Mouse (Mus musculus): ENCODE data around the gene Olfr1440. TPM values are rescaled to one million over a fixed set of nuclear protein-coding genes. Genes with fewer than 3 reads are reported as not detected.

Olfr1440 gene
- not detected in 2 replicates for total RNA-seq (2015; ENCODE audit: low replicate concordance)
- total RNA-seq (2017; ENCODE audit: low replicate concordance): not detected in 2 replicates

DNA sequence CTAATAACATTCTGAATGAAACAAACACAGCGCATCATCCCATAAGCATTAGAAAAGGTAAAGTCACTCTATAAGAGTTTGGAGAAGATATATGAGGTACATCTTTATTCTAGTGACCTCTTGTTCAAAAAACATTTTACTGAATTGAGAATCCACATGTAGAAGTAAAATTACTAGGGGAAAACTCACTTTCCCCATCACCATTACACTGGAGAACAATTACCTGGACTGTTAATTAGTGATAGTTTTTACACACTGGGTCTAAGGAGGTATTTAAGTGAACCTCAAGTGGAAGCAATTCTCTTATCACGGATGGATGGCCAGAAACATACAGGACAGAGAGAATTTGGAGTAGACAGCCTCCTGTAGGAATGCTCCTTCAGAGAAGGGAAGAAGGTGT, at the start of gene Olfr1440:
Olfr1440 (plus strand) TSS at position 301 of the 400 bp plus-strand sequence.
- ATAC-seq (replicated peaks; ENCODE audit: low FRiP score, poor library complexity, severe bottlenecking): no peak

DNA sequence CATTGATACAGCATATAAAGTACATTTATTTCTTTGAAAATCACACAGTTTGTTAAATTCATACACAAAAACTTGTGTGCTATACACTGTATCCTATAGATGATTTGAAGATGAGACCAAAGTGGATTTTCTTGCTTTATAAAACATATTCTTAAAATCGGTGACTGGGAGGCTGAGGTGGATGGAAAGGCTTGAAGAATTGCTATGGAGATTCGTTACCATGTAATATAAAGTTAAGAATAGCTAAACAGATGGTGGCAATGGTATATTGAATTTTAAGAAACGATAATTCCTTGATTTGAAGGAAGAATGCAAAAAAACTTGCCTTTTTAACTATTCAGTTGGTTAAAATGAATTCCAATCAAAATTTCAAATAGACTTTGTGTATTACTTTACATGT, 14.1 kb upstream of the Olfr1440 start:
- no peak for ATAC-seq (replicated peaks; ENCODE audit: low FRiP score, poor library complexity, severe bottlenecking)

DNA sequence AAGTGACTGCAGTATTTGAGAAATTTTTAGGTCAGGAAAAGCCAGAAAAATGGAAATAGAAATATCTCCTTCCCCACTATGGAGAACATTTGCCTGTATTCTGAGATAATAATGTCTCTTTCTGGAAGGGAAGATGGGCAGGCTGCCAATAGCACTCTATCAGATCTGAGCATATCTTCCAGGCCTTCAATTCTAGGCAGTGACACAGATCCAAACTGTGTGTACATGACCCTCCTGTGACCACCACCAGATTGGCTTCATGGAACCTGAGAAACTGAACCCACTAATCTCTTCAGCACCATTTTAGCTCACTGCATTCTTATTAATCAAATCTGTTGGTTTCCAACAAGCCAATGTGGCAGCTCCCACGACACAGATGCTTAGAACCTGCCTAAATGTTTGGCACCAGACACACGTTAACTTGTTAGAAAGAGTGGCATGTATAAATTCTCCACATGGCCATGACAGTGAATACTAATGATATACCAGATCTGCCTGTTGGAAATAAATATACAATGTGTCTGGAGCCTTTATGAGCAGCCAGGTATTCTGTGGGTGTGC, 12.5 kb upstream of the Olfr1440 start:
- ATAC-seq (replicated peaks; ENCODE audit: low FRiP score, poor library complexity, severe bottlenecking): no peak

DNA sequence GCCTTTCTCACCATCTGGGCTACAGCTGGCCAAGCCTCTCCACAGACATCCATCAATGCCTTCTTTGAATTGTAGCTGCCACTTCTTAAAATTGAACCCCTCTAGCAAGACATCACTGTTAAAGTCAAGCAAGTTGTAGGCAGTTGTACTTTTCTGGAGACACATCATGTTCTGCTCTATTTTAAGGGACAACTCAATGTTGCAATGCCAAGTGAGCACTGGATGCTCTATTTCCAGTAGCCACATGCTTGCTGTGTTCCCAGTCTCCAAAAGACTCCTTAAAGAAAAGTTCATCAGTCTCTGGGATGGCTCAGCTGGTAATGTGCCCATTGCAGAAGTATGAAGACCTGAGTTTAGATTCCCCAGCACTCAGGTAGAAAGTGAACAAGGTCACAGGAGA, 26.7 kb downstream of the Olfr1440 start:
- ATAC-seq (replicated peaks; ENCODE audit: low FRiP score, poor library complexity, severe bottlenecking): no peak

DNA sequence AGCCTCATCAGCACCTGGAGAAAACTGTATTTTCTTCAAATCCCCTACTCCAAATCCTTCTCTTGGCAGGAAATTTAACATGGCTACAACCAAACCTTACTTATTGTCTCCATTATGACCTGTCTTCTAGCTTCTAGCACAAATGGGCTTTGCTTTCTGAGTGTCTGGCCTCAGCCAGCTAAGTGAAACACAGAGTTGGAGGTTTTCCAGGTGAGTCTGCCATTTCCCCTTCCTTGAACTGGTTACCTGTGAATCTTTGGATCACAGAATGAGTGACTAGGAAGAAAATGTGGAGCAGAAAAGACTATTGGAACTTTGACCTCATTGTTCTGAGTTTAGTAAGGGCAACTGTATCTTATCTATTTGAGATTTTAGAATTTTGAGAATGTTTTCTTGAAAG, 30.3 kb downstream of the Olfr1440 start, which contains the start of gene Olfr1441:
Olfr1441 (plus strand) TSS at position 73 of the 400 bp plus-strand sequence.
- no peak for ATAC-seq (replicated peaks; ENCODE audit: low FRiP score, poor library complexity, severe bottlenecking)

DNA sequence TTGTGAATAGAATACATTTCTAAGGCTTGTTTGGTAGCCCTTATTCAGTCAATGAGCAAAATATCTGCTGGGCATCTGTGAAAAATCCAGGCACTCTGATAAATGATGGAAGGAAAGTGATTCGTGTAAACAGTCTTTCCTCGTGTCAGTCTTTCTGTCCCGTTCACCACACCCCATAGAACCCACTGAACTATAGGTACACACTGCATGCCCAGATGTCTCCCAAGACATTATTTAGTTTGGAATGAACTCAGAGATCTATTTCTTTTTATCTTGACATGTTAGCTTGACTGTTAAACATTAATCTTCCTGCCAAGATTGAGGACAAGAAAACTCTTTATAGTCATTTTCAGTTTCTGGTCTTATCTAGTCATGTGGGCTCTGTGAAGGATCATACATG, 31.2 kb downstream of the Olfr1440 start:
- no peak for ATAC-seq (replicated peaks; ENCODE audit: low FRiP score, poor library complexity, severe bottlenecking)

DNA sequence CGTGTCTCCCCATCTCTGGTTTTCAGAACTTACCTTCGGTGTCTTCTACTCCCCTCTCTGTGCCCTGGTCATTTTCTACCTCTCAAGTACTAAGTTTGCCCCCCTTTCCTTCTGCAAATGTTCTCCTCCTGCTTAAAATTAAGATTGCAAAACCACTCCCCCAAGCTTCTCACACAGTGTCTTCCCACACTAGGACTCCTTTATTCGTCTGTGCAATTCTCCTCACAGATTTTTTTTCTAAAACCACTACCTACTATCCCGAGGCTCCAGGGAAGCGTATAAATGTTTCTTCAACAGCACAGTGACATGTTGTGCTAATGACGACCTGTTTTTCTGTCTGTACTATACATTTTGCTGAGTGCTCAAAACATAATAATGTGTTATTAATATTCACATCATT, 33.5 kb downstream of the Olfr1440 start:
- ATAC-seq (replicated peaks; ENCODE audit: low FRiP score, poor library complexity, severe bottlenecking): no peak

DNA sequence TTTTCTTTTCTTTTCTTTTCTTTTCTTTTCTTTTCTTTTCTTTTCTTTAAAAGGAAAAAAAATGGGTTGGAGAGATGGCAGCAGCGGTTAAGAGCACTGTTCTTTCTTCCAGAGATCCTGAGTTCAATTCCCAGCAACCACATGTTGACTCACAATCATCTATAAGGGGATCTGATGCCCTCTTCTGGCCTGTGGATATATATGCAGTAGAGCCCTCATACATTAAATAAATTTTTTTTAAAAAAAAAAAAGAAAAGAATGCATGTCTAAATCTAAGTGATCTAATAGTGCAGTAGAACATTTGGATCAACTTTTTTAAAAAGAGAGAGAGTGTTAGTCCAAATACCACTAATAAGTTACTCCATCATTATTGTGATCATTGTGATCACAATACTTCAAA, 34.6 kb downstream of the Olfr1440 start:
- no peak for ATAC-seq (replicated peaks; ENCODE audit: low FRiP score, poor library complexity, severe bottlenecking)

DNA sequence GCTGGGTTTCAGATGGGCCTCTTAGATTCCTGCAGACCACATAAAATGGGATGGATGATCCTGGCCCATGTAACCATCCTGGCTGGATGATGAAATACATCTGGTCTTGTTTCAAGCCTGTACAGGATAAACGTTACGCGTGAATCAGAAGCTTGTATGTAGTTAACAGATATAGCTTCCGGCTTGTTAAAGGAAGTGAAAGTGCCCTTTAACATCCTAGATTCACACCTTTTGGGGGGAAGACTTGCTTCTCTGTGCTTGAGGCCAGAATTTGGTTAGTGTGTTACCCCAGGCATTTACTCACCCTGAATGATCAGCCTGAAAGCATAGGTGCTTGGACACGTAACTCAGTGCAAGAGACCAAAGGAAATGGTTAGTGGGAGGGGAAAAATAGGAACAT, 40.0 kb downstream of the Olfr1440 start:
- no peak for ATAC-seq (replicated peaks; ENCODE audit: low FRiP score, poor library complexity, severe bottlenecking)

DNA sequence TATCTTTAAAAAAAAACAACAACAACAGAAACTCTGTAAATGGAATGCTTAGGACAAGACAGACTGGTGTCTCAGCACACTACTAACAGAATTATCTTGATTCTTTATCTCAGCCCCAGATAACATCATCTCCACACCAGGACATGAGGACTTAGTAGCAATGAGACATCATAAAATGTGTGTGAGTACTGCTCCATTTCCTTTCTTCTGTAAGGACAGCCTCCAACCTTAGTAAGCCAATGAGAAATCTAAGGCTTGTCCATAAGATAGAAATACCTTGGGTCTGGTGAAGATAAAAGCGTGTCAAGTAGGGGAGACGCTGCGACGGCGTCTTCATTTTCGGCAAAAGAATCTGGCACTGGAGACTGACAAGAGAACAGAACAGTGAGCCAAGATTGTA, 40.5 kb downstream of the Olfr1440 start, which contains the start of gene Pfpl:
Pfpl (plus strand) TSS at position 301 of the 400 bp plus-strand sequence.
- no peak for ATAC-seq (replicated peaks; ENCODE audit: low FRiP score, poor library complexity, severe bottlenecking)

DNA sequence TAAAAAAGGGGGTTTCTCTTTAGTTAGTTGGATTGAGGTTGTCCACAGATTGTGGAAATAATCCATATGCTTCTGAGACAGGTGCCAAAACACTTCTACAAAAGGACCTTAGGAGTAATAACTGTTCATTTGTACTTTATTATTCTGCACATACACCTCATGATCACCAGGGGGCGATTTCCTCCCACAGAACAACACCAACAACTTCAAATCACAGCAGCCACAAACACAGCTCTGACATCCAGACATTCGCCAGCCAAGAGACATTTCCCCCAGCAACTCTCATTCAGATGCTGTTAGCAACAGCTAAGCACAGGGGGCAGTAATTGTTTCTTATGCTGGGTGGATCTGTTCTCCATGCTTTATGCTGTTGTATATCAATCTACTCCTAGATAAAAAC, 46.0 kb downstream of the Olfr1440 start:
- ATAC-seq (replicated peaks; ENCODE audit: low FRiP score, poor library complexity, severe bottlenecking): no peak

DNA sequence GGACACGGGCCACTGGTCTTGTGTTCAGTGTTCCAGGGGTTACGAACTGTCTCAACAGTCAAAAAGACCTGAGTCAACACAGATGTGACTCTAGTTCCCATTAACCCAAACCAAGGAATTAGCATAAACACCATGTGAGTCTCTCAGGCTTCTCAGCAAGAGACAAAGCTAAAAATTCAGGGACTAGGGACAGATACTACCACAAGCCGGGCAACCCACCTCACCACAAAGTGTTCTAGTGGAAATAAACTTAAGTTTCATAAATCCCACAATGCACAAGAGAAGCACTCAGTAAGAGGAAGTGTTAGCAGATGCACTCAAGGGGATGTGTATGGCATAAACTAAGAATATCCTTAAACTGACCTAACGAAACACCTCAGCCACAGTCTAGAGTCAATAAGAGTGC, 47.9 kb downstream of the Olfr1440 start:
- no peak for ATAC-seq (replicated peaks; ENCODE audit: low FRiP score, poor library complexity, severe bottlenecking)

DNA sequence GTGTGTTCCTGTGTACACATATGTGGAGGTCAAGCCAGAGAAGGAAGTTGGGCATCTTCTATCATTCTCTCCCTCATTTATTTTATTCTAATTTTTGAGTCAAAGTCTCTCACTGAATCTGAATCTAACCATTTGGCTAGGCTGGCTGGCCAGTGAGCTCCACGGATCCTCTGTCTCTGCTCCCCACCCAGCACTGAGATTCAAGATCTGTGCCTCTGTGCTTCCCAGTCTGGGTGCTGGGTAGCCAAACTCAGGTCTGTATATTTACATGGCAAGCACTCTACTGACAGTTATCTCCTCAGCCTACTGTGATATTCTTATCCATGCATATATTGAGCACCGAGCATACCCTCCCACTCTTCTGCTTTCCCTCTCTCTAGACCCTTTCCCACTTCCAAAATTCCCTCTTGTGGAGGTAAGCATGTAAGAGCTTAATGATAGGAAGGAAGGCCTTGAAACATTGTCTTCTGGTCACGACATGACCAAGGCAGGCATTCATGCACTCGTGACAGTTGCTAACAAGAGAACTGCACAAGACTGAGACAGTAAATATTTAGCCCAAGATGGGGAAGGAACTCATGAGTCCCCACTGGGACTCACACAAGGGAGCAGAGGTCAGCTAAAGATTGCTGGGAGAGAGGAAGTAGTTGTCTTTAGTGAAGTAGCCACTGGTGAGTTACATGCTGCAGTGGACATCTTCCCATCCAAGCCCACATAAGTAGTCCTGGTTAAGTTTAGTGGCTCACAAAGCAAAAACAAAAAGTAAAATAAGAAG, 48.9 kb downstream of the Olfr1440 start:
- ATAC-seq (replicated peaks; ENCODE audit: low FRiP score, poor library complexity, severe bottlenecking): no peak

DNA sequence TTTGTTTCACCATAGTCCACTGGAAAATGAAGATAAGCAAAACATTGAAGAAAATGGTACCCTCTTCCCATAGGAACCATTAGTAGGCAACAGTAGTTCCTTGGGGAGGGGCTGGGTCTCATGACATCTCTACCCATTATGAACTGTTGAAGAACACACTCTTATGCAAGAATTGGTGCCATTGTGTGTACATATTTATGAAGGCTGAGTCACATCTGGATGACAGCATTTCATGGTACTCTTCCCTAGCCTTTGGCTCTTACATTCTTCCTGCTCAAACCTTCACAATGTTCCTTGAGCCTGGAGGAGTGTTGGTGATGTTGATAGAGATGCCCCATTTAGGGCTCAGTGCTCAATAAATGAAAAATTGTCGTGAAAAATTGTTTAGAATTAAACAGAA, 52.5 kb downstream of the Olfr1440 start:
- no peak for ATAC-seq (replicated peaks; ENCODE audit: low FRiP score, poor library complexity, severe bottlenecking)

DNA sequence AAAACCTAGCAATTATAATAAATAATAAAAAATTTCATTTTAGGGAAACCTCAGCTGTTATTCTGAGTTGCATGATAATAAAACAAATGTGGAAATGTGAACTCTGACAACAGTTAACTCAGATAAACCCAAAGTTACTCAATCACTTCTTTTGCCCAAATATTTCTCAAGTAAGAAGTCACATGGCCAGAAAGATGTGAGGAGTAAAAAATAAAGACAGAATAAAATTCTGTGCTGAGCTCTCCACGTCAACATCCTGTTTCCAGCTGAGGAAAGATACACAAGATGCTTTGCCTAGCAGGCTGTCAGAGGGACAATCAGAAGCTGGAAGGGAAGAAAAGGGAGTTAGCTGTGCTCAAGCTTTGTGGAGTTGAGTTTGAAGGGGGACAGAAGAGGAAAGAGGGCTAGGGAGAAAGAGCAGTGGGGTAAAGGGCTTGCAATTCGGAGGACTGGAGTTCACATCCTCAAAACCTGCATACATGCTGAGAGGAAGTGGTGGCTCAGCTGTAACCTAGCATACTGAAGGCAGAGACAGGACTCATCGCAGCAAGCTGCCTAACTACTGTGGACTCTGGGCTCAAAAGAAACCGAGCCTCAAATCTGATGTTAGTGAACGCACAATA, 53.1 kb downstream of the Olfr1440 start:
- ATAC-seq (replicated peaks; ENCODE audit: low FRiP score, poor library complexity, severe bottlenecking): no peak

DNA sequence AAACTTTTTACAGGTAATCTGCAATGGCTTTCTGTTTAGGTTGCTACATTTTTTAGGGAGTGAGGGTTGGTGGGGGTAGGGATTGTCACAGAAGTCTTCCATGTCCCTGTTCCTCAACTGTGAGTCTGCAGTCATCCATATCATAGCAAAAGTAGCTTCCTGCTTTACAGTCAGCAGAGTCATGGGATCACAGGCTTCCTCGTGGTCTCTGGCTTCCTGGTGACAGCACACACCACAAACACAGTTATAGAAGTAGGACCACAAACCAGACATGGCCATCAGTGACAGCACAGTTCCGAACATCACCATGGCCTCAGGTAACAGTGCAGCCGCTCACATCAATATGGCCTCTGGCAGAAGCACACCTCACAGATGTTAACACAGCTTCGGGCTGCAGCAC, 55.5 kb downstream of the Olfr1440 start:
- ATAC-seq (replicated peaks; ENCODE audit: low FRiP score, poor library complexity, severe bottlenecking): no peak

DNA sequence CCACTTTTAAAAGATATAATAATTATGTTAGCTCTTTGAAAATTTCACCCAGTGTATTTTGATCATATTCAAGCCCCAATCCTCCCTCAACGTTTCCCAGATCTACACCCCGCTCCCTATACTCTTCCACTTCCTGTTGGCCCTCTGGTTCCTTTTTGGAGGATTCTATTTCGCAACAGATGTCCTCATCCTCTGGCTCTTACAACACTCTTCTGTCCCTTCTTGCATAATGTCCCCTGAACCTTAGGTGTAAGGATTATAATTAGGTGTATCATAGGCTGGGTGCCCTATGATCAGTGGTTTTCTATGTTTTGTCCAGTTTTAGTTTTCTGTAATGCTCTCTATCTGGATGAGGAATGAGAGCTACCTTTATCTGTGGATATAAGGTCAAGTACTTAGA, 57.9 kb downstream of the Olfr1440 start:
- ATAC-seq (replicated peaks; ENCODE audit: low FRiP score, poor library complexity, severe bottlenecking): no peak

Data from erythroid progenitor cell, adult 5-6 weeks (primary cell).